Mouse (Mus musculus) liver, embryonic 14.5 days (tissue): ENCODE data around the gene Dpf3. TPM values are rescaled to one million over a fixed set of nuclear protein-coding genes. Genes with fewer than 3 reads are reported as not detected.

Source experiments
- ATAC-seq: fragments of 200-750 bp; cut with Nextera tagmentation; 2 replicates; pipeline ENCODE4 v1.8.0; 2017; ENCODE audit warnings: moderate number of reproducible peaks, mild to moderate bottlenecking, moderate library complexity; ENCODE audit not compliant: insufficient read depth
- DNase-seq, 3 experiments: peaks; one replicate each; pipeline ENCODE4 v3.0.0-alpha.2; 2012 to 2013; ENCODE audit warnings: low read depth in 3 of 3, low spot score in 3 of 3
- H3K27ac ChIP-seq: fragments of 300-500 bp; sonication (generic); 2 replicates; pipeline ENCODE4 v1.5.1; 2014; ENCODE audit warnings: moderate library complexity, mild to moderate bottlenecking, control low read depth, inconsistent platforms
- H3K27me3 ChIP-seq: fragments of 300-500 bp; sonication (generic); 2 replicates; pipeline ENCODE4 v1.6.1; 2014; ENCODE audit warnings: mild to moderate bottlenecking, low read length, moderate library complexity; ENCODE audit not compliant: control insufficient read depth, insufficient read depth
- H3K36me3 ChIP-seq: fragments of 300-500 bp; sonication (generic); replicated peaks from 2 replicates; pipeline ENCODE4 v1.6.1; 2014; ENCODE audit warnings: low read depth; ENCODE audit not compliant: control insufficient read depth, insufficient read depth
- H3K4me1 ChIP-seq, 2 experiments: fragments of 200-500 bp in 1 of 2; fragments of 300-500 bp in 1 of 2; sonication (generic) in 1 of 2; replicated peaks; 2 replicates each; pipeline ENCODE4 v1.6.1; 2012 to 2014; ENCODE audit warnings: antibody characterized with exemption in 1 of 2, inconsistent platforms in 1 of 2, low read length in 1 of 2; ENCODE audit not compliant: control insufficient read depth in 2 of 2, insufficient read depth in 2 of 2
- H3K4me2 ChIP-seq: fragments of 300-500 bp; sonication (generic); 2 replicates; pipeline ENCODE4 v1.6.1; 2014; ENCODE audit warnings: low read depth, mild to moderate bottlenecking, control low read depth, moderate library complexity
- H3K4me3 ChIP-seq, 2 experiments: fragments of 200-500 bp in 1 of 2; fragments of 300-500 bp in 1 of 2; sonication (generic) in 1 of 2; 2 replicates each; pipeline ENCODE4 v1.5.1; 2012 to 2014; ENCODE audit warnings: low read depth in 2 of 2, low read length in 2 of 2, mild to moderate bottlenecking in 2 of 2, control low read depth in 1 of 2, inconsistent platforms in 1 of 2, moderate library complexity in 1 of 2; ENCODE audit not compliant: insufficient read depth in 1 of 2
- H3K9ac ChIP-seq: fragments of 300-500 bp; sonication (generic); replicated peaks from 2 replicates; pipeline ENCODE4 v1.6.1; 2014; ENCODE audit warnings: mild to moderate bottlenecking, control low read depth, moderate library complexity
- H3K9me3 ChIP-seq: fragments of 300-500 bp; sonication (generic); 2 replicates; pipeline ENCODE4 v1.6.1; 2016; ENCODE audit warnings: low read length, mixed read lengths; ENCODE audit not compliant: control insufficient read depth
- CTCF ChIP-seq: IDR thresholded peaks from 2 replicates; pipeline ENCODE4 v1.5.1; 2016; ENCODE audit warnings: antibody characterized with exemption, low read depth, control low read depth
- EP300 ChIP-seq: IDR thresholded peaks from 2 replicates; pipeline ENCODE4 v1.6.1; 2016; ENCODE audit warnings: antibody characterized with exemption, low read depth
- WGBS: fragments of 180-500 bp; shearing (Covaris S2); extraction: QIAGEN DNeasy Blood & Tissue Kit; methylation state at CpG from one replicate; pipeline ENCODE4 v1.1.7; 2014; ENCODE audit not compliant: insufficient replicate concordance; 5-methylcytosine and 5-hydroxymethylcytosine counted together
- polyA plus RNA-seq, 2 experiments: library from polyadenylated mRNA; depleted of rRNA in 1 of 2; stranded (reverse) in 1 of 2; unstranded in 1 of 2; fragments of >200 nt; fragmentation: Nextera tagmentation in 1 of 2; extraction: Ambion mirVana in 1 of 2; gene quantifications; 2 replicates each; pipeline versions ENCODE4 v1.2.1 to v1.2.3; 2012 to 2014

The Dpf3 gene
- polyA plus RNA-seq, 2 experiments: 3.7 to 4.8 TPM

- H3K27ac ChIP-seq: no peak overlapping the region
- H3K9ac ChIP-seq: no peak overlapping the region
- DNase-seq (no peak), ATAC-seq (no peak)
- H3K36me3 ChIP-seq: no peaks in the 10 kb centered on the region
- H3K4me2 ChIP-seq: no peak overlapping the region
- no peak overlapping the region for H3K4me3 ChIP-seq
- H3K9me3 ChIP-seq: no peaks in the 10 kb centered on the region
- no peaks in the 10 kb centered on the region for H3K4me1 ChIP-seq
- TF ChIP-seq EP300 (no peak), CTCF (no peak)
- H3K27me3 ChIP-seq: no peaks in the 10 kb centered on the region
- WGBS: 61% methylated on average over 6 of the region's 6 CpGs
These were observed 203.8 kb downstream of the Dpf3 start for GRCm38 (mm10) chr12:83283591-83284320.

GRCm38 (mm10) chr12:83277537-83278441, 209.7 kb downstream of the Dpf3 start:
- H3K9me3 ChIP-seq: no peaks in the 10 kb centered on the region
- H3K27me3 ChIP-seq: no peaks in the 10 kb centered on the region
- no peak overlapping the region for H3K4me2 ChIP-seq
- no peaks in the 10 kb centered on the region for H3K4me1 ChIP-seq
- ATAC-seq (no peak), DNase-seq (no peak)
- 76% methylated on average over 11 of the region's 11 CpGs for WGBS
- no peak for TF ChIP-seq CTCF
- TF ChIP-seq EP300: no peak
- no peak overlapping the region for H3K9ac ChIP-seq
- H3K27ac ChIP-seq: no peak overlapping the region
- H3K36me3 ChIP-seq: no peaks in the 10 kb centered on the region
- H3K4me3 ChIP-seq: no peak overlapping the region

- H3K9ac ChIP-seq: no peak overlapping the region
- whole genome bisulfite sequencing: 59% methylated on average over 3 of the region's 3 CpGs
- TF ChIP-seq EP300: no peak
- TF ChIP-seq CTCF: no peak
These were observed 216.3 kb downstream of the Dpf3 start for GRCm38 (mm10) chr12:83271215-83271614.

DNA sequence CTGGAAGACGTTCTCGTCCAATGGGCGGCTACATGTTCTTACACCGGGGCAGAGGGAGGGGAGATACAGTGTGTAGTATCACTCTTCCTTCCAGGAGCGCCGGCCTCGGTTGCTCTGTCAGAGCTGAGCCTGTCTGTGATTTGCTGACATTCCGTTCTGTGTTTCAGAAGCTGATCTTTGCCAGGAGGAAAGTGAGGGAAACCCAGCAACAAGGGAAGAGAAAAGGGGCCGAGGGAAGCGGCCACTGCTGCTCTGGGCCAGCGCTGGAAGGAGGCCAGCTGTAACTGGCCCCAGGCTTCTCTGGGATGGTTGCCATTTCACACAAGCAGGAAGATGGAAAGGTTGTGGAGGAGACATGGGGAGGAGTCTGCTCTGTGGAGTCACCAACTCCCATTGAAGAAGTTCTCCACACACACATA, 219.0 kb downstream of the Dpf3 start:
- H3K4me1 ChIP-seq: no peaks in the 10 kb centered on the region
- no peak overlapping the region for H3K4me2 ChIP-seq
- H3K9me3 ChIP-seq: no peaks in the 10 kb centered on the region
- no peaks in the 10 kb centered on the region for H3K27me3 ChIP-seq
- ATAC-seq (no peak), DNase-seq (no peak)
- WGBS: 85% methylated on average over 11 of the region's 11 CpGs
- no peak overlapping the region for H3K4me3 ChIP-seq
- no peaks in the 10 kb centered on the region for H3K36me3 ChIP-seq
- H3K9ac ChIP-seq: no peak overlapping the region
- TF ChIP-seq CTCF (no peak), EP300 (no peak)
- no peak overlapping the region for H3K27ac ChIP-seq

More at GRCm38 (mm10) chr12:83271215-83271614, 216.3 kb downstream of the Dpf3 start:
- DNase-seq (no peak), ATAC-seq (no peak)
- no peak overlapping the region for H3K4me3 ChIP-seq
- no peaks in the 10 kb centered on the region for H3K27me3 ChIP-seq
- H3K9me3 ChIP-seq: no peaks in the 10 kb centered on the region
- H3K36me3 ChIP-seq: no peaks in the 10 kb centered on the region
- no peaks in the 10 kb centered on the region for H3K4me1 ChIP-seq
- no peak overlapping the region for H3K27ac ChIP-seq
- H3K4me2 ChIP-seq: no peak overlapping the region

DNA sequence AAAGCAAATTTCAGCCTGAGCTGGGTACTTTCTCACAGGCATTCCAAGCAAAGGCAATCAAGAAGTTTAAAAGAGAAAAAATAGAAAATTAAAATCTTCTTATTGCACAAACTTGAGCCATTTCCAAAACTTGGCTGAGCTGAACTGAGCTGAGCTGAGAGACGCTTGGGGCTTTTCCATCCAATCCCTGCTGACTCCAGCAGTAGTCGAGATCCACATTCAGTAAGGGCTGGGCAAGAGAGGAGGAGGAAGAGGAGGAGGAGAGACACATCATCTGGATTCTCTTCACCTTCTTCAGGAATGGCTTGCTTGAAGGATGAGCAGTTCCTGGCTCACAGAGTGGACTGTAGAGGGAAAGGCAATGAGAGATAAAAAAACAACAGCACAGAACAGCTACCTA, 227.0 kb downstream of the Dpf3 start:
- Histone ChIP-seq H3K4me2 (no peak overlapping the region), H3K27ac (no peak overlapping the region), H3K27me3 (no peaks in the 10 kb centered on the region), H3K9ac (no peak overlapping the region), H3K36me3 (no peaks in the 10 kb centered on the region), H3K9me3 (no peaks in the 10 kb centered on the region), H3K4me1 (no peaks in the 10 kb centered on the region), H3K4me3 (no peak overlapping the region)
- TF ChIP-seq EP300 (no peak), CTCF (no peak)
- WGBS: 68% methylated on average over 2 of the region's 2 CpGs
- no peak for ATAC-seq
- DNase-seq: no peak
